Mouse (Mus musculus): ENCODE data around the gene 1700028J19Rik.

DNA sequence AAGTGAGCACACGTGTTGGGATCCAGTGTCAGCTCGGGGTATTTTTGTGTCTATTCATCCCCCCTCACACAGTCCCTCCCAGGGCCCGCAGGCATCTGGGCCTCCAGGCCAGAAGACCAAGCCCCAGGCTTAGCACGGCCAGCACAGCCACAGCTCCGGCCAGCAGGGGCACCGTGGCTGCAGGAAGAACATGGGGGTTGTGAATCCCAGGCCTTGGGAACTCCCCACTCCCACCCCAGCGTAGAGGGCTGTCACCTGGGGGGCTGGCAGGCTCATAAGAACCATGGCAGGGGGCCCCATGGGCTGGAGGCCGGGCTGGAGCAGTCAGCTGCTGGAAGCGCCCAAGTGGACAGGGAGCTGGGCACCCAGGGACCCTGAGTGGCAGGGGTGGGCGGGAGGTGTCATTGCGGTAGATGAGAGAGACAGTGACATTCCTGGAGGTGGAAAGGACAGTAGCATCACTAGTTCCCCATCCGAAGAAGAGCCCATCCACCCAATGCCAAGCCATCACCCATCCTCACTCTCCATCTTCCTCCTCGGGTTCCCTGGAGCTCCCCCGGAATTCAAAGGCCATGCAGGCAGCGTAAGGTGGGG is 6.6 kb upstream of the 1700028J19Rik start:
- no peak for TF ChIP-seq CTCF (IDR thresholded peaks at IDR 0.05; ENCODE audit: extremely low read depth, insufficient read length, insufficient replicate concordance, low read depth, low read length)
- TF ChIP-seq POLR2A (IDR thresholded peaks at IDR 0.05; ENCODE audit: low read depth, low read length): no peak

All from small intestine, adult 2 months (tissue).